Mouse (Mus musculus): Measurements from ENCODE around the gene Zfp36l2. TPM values are rescaled to one million over a fixed set of nuclear protein-coding genes. Genes with fewer than 3 reads are reported as not detected.
A peak's percentile ranks its signal among the peaks of the same experiment; 100 is the strongest.
"Not testable (repeated sequence)": the region's sequence is repeated elsewhere in the genome, so short reads cannot be mapped to it uniquely, and the experiment has no call there.

Gene Zfp36l2
- polyA plus RNA-seq, 1 experiment from 2014 or later: 6.6 TPM

- no peak overlapping the region for H3K9ac ChIP-seq
- 62% methylated on average over 4 of the region's 4 CpGs for WGBS
These were observed 6.7 kb upstream of the Zfp36l2 start for GRCm38 (mm10) chr17:84194282-84195002.

GRCm38 (mm10) chr17:84193411-84193810, 5.7 kb upstream of the Zfp36l2 start:
- 80% methylated on average over 9 of the region's 9 CpGs for WGBS
- Histone ChIP-seq H3K9me3 (replicated peaks) (no peaks in the 10 kb centered on the region), H3K9ac (no peak overlapping the region), H3K27ac (no peak overlapping the region), H3K4me2 (no peak overlapping the region), H3K4me1 (replicated peaks) (peaks cover 49% of the 10 kb centered on the region), H3K36me3 (no peaks in the 10 kb centered on the region), H3K27me3 (no peaks in the 10 kb centered on the region), H3K4me3 (no peak overlapping the region)
- ATAC-seq (replicated peaks; ENCODE audit: insufficient number of reproducible peaks, insufficient read depth, low FRiP score, low read depth): no peak

More at GRCm38 (mm10) chr17:84194282-84195002, 6.7 kb upstream of the Zfp36l2 start:
- Histone ChIP-seq H3K36me3 (no peaks in the 10 kb centered on the region), H3K27ac (peak overlapping the region; percentile 12; the same call in 1 of the 2 replicates), H3K4me3 (no peak overlapping the region), H3K27me3 (no peaks in the 10 kb centered on the region), H3K4me1 (replicated peaks) (peaks cover 39% of the 10 kb centered on the region), H3K4me2 (no peak overlapping the region), H3K9me3 (replicated peaks) (no peaks in the 10 kb centered on the region)
- ATAC-seq (replicated peaks; ENCODE audit: insufficient number of reproducible peaks, insufficient read depth, low FRiP score, low read depth): no peak

GRCm38 (mm10) chr17:84191946-84192345, 4.2 kb upstream of the Zfp36l2 start:
- H3K27ac ChIP-seq: peak overlapping the region; percentile 48
- peaks cover 44% of the 10 kb centered on the region for H3K4me1 ChIP-seq (replicated peaks)
- H3K36me3 ChIP-seq: no peaks in the 10 kb centered on the region
- ATAC-seq (replicated peaks; ENCODE audit: insufficient number of reproducible peaks, insufficient read depth, low FRiP score, low read depth): no peak
- 67% methylated on average over 4 of the region's 4 CpGs for WGBS
- no peak overlapping the region for H3K4me2 ChIP-seq
- no peaks in the 10 kb centered on the region for H3K27me3 ChIP-seq
- no peaks in the 10 kb centered on the region for H3K9me3 ChIP-seq (replicated peaks)
- H3K4me3 ChIP-seq: no peak overlapping the region
- 0 out of 2 replicates have a peak overlapping the region, but pooled peaks have one; percentile 25 for H3K9ac ChIP-seq

- no peak overlapping the region for H3K27ac ChIP-seq
- no peak overlapping the region for H3K4me2 ChIP-seq
- H3K36me3 ChIP-seq: no peaks in the 10 kb centered on the region
- H3K9ac ChIP-seq: no peak overlapping the region
- WGBS: 25% methylated on average over 8 of the region's 8 CpGs
- ATAC-seq (replicated peaks; ENCODE audit: insufficient number of reproducible peaks, insufficient read depth, low FRiP score, low read depth): no peak
- peaks cover 52% of the 10 kb centered on the region for H3K4me1 ChIP-seq (replicated peaks)
- H3K4me3 ChIP-seq: no peak overlapping the region
- H3K9me3 ChIP-seq (replicated peaks): no peaks in the 10 kb centered on the region
- H3K27me3 ChIP-seq: no peaks in the 10 kb centered on the region
These were observed 3.1 kb upstream of the Zfp36l2 start for GRCm38 (mm10) chr17:84190885-84191284.

GRCm38 (mm10) chr17:84189127-84189854, 1.5 kb upstream of the Zfp36l2 start:
- peaks cover 47% of the 10 kb centered on the region for H3K4me1 ChIP-seq (replicated peaks)
- peak overlapping the region; percentile 70 for H3K9ac ChIP-seq
- WGBS: 80% methylated on average over 5 of the region's 5 CpGs
- peak overlapping the region; percentile 84; the same call in 1 of the 2 replicates for H3K4me3 ChIP-seq
- H3K27me3 ChIP-seq: no peaks in the 10 kb centered on the region
- H3K4me2 ChIP-seq: peak overlapping the region; percentile 94
- H3K27ac ChIP-seq: peak overlapping the region; percentile 99
- no peaks in the 10 kb centered on the region for H3K36me3 ChIP-seq
- ATAC-seq (replicated peaks; ENCODE audit: insufficient number of reproducible peaks, insufficient read depth, low FRiP score, low read depth): no peak
- no peaks in the 10 kb centered on the region for H3K9me3 ChIP-seq (replicated peaks)

- peak; percentile 87 for ATAC-seq (replicated peaks; ENCODE audit: insufficient number of reproducible peaks, insufficient read depth, low FRiP score, low read depth)
- H3K36me3 ChIP-seq: no peaks in the 10 kb centered on the region
- peak overlapping the region; percentile 84 for H3K4me3 ChIP-seq
- H3K9me3 ChIP-seq (replicated peaks): no peaks in the 10 kb centered on the region
- H3K4me1 ChIP-seq (replicated peaks): peaks cover 43% of the 10 kb centered on the region
- no peaks in the 10 kb centered on the region for H3K27me3 ChIP-seq
- peak overlapping the region; percentile 99 for H3K27ac ChIP-seq
- 1% methylated on average over 38 of the region's 38 CpGs for WGBS
- peak overlapping the region; percentile 94 for H3K4me2 ChIP-seq
- H3K9ac ChIP-seq: peak overlapping the region; percentile 70
These were observed 721 bp upstream of the Zfp36l2 start for GRCm38 (mm10) chr17:84188374-84188961.

- under 1% methylated on average over 16 of the region's 37 CpGs for WGBS
- not testable (repeated sequence) for H3K36me3 ChIP-seq; H3K27me3 ChIP-seq; H3K9me3 ChIP-seq (replicated peaks)
- peak overlapping the region; percentile 94 for H3K4me2 ChIP-seq
- ATAC-seq (replicated peaks; ENCODE audit: insufficient number of reproducible peaks, insufficient read depth, low FRiP score, low read depth): peak; percentile 27
- peaks cover 54% of the 10 kb centered on the region for H3K4me1 ChIP-seq (replicated peaks)
- peak overlapping the region; percentile 84 for H3K4me3 ChIP-seq
- H3K9ac ChIP-seq: peak overlapping the region; percentile 87
- H3K27ac ChIP-seq: peak overlapping the region; percentile 99
These were observed 483 bp downstream of the Zfp36l2 start for GRCm38 (mm10) chr17:84187264-84187663.

GRCm38 (mm10) chr17:84186451-84187202, 1.1 kb downstream of the Zfp36l2 start:
- no peak for ATAC-seq (replicated peaks; ENCODE audit: insufficient number of reproducible peaks, insufficient read depth, low FRiP score, low read depth)
- Histone ChIP-seq H3K27ac (peak overlapping the region; percentile 95), H3K27me3 (no peaks in the 10 kb centered on the region)

GRCm38 (mm10) chr17:84185581-84186450, 1.9 kb downstream of the Zfp36l2 start:
- peak overlapping the region; percentile 84 for H3K4me3 ChIP-seq
- WGBS: under 1% methylated on average over 102 of the region's 108 CpGs
- no peak for ATAC-seq (replicated peaks; ENCODE audit: insufficient number of reproducible peaks, insufficient read depth, low FRiP score, low read depth)
- H3K27ac ChIP-seq: peak overlapping the region; percentile 95
- no peaks in the 10 kb centered on the region for H3K27me3 ChIP-seq
- no peaks in the 10 kb centered on the region for H3K36me3 ChIP-seq
- peak overlapping the region; percentile 87 for H3K4me2 ChIP-seq
- H3K4me1 ChIP-seq (replicated peaks): peaks cover 63% of the 10 kb centered on the region
- no peaks in the 10 kb centered on the region for H3K9me3 ChIP-seq (replicated peaks)
- peak overlapping the region; percentile 87 for H3K9ac ChIP-seq

More at GRCm38 (mm10) chr17:84186451-84187202, 1.1 kb downstream of the Zfp36l2 start:
- Histone ChIP-seq H3K4me2 (peak overlapping the region; percentile 87), H3K36me3 (no peaks in the 10 kb centered on the region), H3K9ac (peak overlapping the region; percentile 87), H3K4me3 (peak overlapping the region; percentile 84), H3K4me1 (replicated peaks) (peaks cover 57% of the 10 kb centered on the region), H3K9me3 (replicated peaks) (no peaks in the 10 kb centered on the region)
- WGBS: 2% methylated on average over 74 of the region's 80 CpGs

- no peaks in the 10 kb centered on the region for H3K9me3 ChIP-seq (replicated peaks)
- H3K4me1 ChIP-seq (replicated peaks): peaks cover 63% of the 10 kb centered on the region
- H3K36me3 ChIP-seq: no peaks in the 10 kb centered on the region
- H3K9ac ChIP-seq: peak overlapping the region; percentile 87
- peak overlapping the region; percentile 95 for H3K27ac ChIP-seq
- no peak for ATAC-seq (replicated peaks; ENCODE audit: insufficient number of reproducible peaks, insufficient read depth, low FRiP score, low read depth)
- peak overlapping the region; percentile 87 for H3K4me2 ChIP-seq
- no peaks in the 10 kb centered on the region for H3K27me3 ChIP-seq
- H3K4me3 ChIP-seq: peak overlapping the region; percentile 84
- 4% methylated on average over 7 of the region's 7 CpGs for WGBS
These were observed 2.7 kb downstream of the Zfp36l2 start for GRCm38 (mm10) chr17:84185011-84185411.
